Mouse (Mus musculus): ENCODE results near the gene Bsn. TPM values are rescaled to one million over a fixed set of nuclear protein-coding genes. Genes with fewer than 3 reads are reported as not detected.

Bsn gene
- polyA plus RNA-seq, 1 experiment, result not detected

- no peak overlapping the region for H3K4me3 ChIP-seq (ENCODE audit: insufficient read depth, low read depth, low read length)
- TF ChIP-seq CTCF (IDR thresholded peaks at IDR 0.05; ENCODE audit: insufficient read depth, low read depth, low read length) (no peak), POLR2A (IDR thresholded peaks at IDR 0.05; ENCODE audit: insufficient read depth, low read depth, low read length) (no peak)
- 41% methylated on average over 11 of the region's 11 CpGs for WGBS
- H3K27ac ChIP-seq (ENCODE audit: insufficient read depth, low read depth, low read length), result peak overlapping the region; percentile 84
- H3K4me1 ChIP-seq (ENCODE audit: control insufficient read depth, insufficient read depth, low read length), result peaks cover 59% of the 10 kb centered on the region
Observed at GRCm38 (mm10) chr9:108128248-108128647, 61.9 kb downstream of the Bsn start.

- Histone ChIP-seq H3K4me1 (ENCODE audit: control insufficient read depth, insufficient read depth, low read length) (peaks cover 69% of the 10 kb centered on the region), H3K27ac (ENCODE audit: insufficient read depth, low read depth, low read length) (peak overlapping the region; percentile 84), H3K4me3 (ENCODE audit: insufficient read depth, low read depth, low read length) (no peak overlapping the region)
- WGBS, result 85% methylated on average over 17 of the region's 17 CpGs
- TF ChIP-seq POLR2A (IDR thresholded peaks at IDR 0.05; ENCODE audit: insufficient read depth, low read depth, low read length), result no peak
- no peak for TF ChIP-seq CTCF (IDR thresholded peaks at IDR 0.05; ENCODE audit: insufficient read depth, low read depth, low read length)
Observed at GRCm38 (mm10) chr9:108126436-108127180, 63.6 kb downstream of the Bsn start.

- 48% methylated on average over 8 of the region's 8 CpGs for WGBS
- H3K4me3 ChIP-seq (ENCODE audit: insufficient read depth, low read depth, low read length), result no peak overlapping the region
- H3K4me1 ChIP-seq (ENCODE audit: control insufficient read depth, insufficient read depth, low read length), result peaks cover 77% of the 10 kb centered on the region
- peak overlapping the region; percentile 84 for H3K27ac ChIP-seq (ENCODE audit: insufficient read depth, low read depth, low read length)
- TF ChIP-seq CTCF (IDR thresholded peaks at IDR 0.05; ENCODE audit: insufficient read depth, low read depth, low read length) (no peak), POLR2A (IDR thresholded peaks at IDR 0.05; ENCODE audit: insufficient read depth, low read depth, low read length) (no peak)
Observed at GRCm38 (mm10) chr9:108125731-108126130, 64.5 kb downstream of the Bsn start.

DNA sequence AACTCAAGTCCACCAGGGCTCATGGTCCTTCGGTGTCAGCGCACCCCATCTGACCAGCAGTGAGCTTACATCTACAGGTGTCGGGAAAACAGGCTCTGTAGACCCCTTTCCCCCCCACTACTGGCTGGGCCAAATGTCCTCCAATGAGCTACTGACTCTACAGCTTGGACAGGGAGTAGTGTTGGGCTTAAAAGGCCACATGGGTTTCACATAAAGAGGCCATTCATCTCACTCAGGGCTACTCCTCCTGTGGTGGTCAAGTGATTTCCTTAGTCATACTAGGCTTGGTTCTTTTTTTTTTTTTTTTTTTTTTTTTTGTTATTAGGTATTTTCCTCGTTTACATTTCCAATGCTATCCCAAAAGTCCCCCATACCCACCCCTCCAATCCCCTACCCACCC, 66.3 kb downstream of the Bsn start:
- WGBS, result 89% methylated on average over 4 of the region's 4 CpGs
- H3K4me3 ChIP-seq (ENCODE audit: insufficient read depth, low read depth, low read length), result no peak overlapping the region
- H3K4me1 ChIP-seq (ENCODE audit: control insufficient read depth, insufficient read depth, low read length), result peaks cover 73% of the 10 kb centered on the region
- TF ChIP-seq CTCF (IDR thresholded peaks at IDR 0.05; ENCODE audit: insufficient read depth, low read depth, low read length), result no peak
- no peak for TF ChIP-seq POLR2A (IDR thresholded peaks at IDR 0.05; ENCODE audit: insufficient read depth, low read depth, low read length)
- H3K27ac ChIP-seq (ENCODE audit: insufficient read depth, low read depth, low read length), result no peak overlapping the region

- Histone ChIP-seq H3K27ac (ENCODE audit: insufficient read depth, low read depth, low read length) (peak overlapping the region; percentile 49), H3K4me1 (ENCODE audit: control insufficient read depth, insufficient read depth, low read length) (peaks cover 56% of the 10 kb centered on the region), H3K4me3 (ENCODE audit: insufficient read depth, low read depth, low read length) (no peak overlapping the region)
- 72% methylated on average over 10 of the region's 10 CpGs for WGBS
- TF ChIP-seq POLR2A (IDR thresholded peaks at IDR 0.05; ENCODE audit: insufficient read depth, low read depth, low read length), result no peak
- no peak for TF ChIP-seq CTCF (IDR thresholded peaks at IDR 0.05; ENCODE audit: insufficient read depth, low read depth, low read length)
Observed at GRCm38 (mm10) chr9:108121170-108121969, 68.8 kb downstream of the Bsn start.

GRCm38 (mm10) chr9:108120671-108121070, 69.5 kb downstream of the Bsn start:
- 58% methylated on average over 8 of the region's 8 CpGs for WGBS
- Histone ChIP-seq H3K4me1 (ENCODE audit: control insufficient read depth, insufficient read depth, low read length) (peaks cover 56% of the 10 kb centered on the region), H3K4me3 (ENCODE audit: insufficient read depth, low read depth, low read length) (no peak overlapping the region), H3K27ac (ENCODE audit: insufficient read depth, low read depth, low read length) (peak overlapping the region; percentile 40)
- TF ChIP-seq POLR2A (IDR thresholded peaks at IDR 0.05; ENCODE audit: insufficient read depth, low read depth, low read length) (no peak), CTCF (IDR thresholded peaks at IDR 0.05; ENCODE audit: insufficient read depth, low read depth, low read length) (no peak)

DNA sequence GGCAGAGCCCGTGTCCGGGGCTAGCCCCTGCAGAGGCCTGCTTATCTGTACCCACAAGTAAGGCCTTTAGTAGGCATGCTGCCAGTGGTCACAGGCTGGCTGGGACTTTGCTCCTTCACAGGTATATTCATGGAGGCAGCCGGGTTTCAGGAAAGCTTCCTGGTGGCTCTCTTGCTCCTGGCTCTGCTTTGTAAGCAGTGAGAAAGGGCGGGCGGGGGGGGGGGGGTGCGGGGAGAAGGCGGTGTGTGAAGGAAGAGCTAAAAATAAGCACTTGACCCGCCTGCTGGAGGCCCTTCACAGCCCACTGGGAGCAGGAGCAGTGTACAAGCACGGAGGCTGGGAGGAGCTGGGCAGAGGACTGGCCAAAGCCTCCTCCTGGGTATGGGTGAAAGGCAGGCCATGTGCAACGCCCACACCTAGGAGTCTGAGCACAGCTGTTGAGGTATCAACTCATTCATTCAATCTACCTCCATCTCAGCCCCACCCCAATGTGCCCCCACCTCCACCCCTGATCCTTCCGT, 70.2 kb downstream of the Bsn start:
- Histone ChIP-seq H3K4me3 (ENCODE audit: insufficient read depth, low read depth, low read length) (no peak overlapping the region), H3K27ac (ENCODE audit: insufficient read depth, low read depth, low read length) (0 out of 2 replicates have a peak overlapping the region, but pooled peaks have one; percentile 40), H3K4me1 (ENCODE audit: control insufficient read depth, insufficient read depth, low read length) (peaks cover 57% of the 10 kb centered on the region)
- TF ChIP-seq CTCF (IDR thresholded peaks at IDR 0.05; ENCODE audit: insufficient read depth, low read depth, low read length), result no peak
- no peak for TF ChIP-seq POLR2A (IDR thresholded peaks at IDR 0.05; ENCODE audit: insufficient read depth, low read depth, low read length)
- 31% methylated on average over 11 of the region's 11 CpGs for WGBS

GRCm38 (mm10) chr9:108117143-108117542, 73.0 kb downstream of the Bsn start:
- 53% methylated on average over 4 of the region's 4 CpGs for WGBS

More at GRCm38 (mm10) chr9:108117143-108117542, 73.0 kb downstream of the Bsn start:
- H3K4me3 ChIP-seq (ENCODE audit: insufficient read depth, low read depth, low read length), result no peak overlapping the region
- TF ChIP-seq CTCF (IDR thresholded peaks at IDR 0.05; ENCODE audit: insufficient read depth, low read depth, low read length) (no peak), POLR2A (IDR thresholded peaks at IDR 0.05; ENCODE audit: insufficient read depth, low read depth, low read length) (no peak)
- H3K27ac ChIP-seq (ENCODE audit: insufficient read depth, low read depth, low read length), result no peak overlapping the region
- peaks cover 50% of the 10 kb centered on the region for H3K4me1 ChIP-seq (ENCODE audit: control insufficient read depth, insufficient read depth, low read length)

All from olfactory bulb, adult 2 months (tissue).